Mouse (Mus musculus): ENCODE data around the gene Chmp1a. TPM values are rescaled to one million over a fixed set of nuclear protein-coding genes. Genes with fewer than 3 reads are reported as not detected.
"Not testable (repeated sequence)": the region's sequence is repeated elsewhere in the genome, so short reads cannot be mapped to it uniquely, and the experiment has no call there.

The Chmp1a gene
- total RNA-seq, 2 experiments from 2014 or later: 98.8 to 117 TPM

DNA sequence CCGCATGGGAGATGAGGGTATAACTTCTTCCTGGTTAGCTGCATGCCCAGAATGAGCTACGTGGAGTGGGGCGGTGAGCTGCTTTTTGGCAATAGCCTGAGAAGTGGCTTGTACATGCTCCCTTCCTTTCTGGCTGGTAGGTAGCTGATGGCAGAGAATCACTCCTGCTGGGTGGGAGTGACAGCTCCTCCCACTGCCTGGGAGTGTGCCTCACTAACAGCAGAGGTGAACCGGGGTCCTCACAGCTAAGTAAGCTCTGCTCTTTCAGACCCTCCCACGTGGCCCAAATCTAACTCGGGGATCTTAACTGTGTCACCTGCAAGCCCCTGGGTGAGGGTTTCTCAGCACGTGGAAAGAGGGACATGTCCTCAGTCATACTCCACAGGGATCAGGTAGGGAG lies 20.0 kb upstream of the Chmp1a start:
- DNase-seq (ENCODE audit: low spot score in 2 of 2): peak in 1 of 2 experiments; percentile 41

DNA sequence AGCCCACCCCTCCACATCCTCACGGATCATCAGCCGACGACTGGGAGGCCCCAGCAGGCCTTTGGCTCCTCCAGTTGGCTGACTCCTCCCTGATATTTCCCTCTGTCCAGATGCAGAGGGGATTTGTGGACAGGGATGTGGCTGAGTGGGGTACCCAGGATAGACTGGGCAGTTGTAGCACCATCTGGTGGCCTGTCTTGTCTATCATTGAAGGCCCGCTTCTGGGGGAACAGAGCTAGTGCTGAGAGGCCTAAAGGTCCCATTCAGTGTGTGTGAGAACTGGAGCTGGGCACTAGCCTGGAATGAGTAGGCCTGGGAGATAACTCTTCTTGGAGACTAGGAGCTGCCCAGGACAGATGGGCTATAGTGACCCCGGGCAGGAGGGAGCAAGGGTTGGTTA lies 19.2 kb upstream of the Chmp1a start:
- DNase-seq (ENCODE audit: low spot score in 2 of 2): peak in 1 of 2 experiments; percentile 54

- DNase-seq (ENCODE audit: low spot score in 2 of 2): not testable (repeated sequence)
Measured at GRCm38 (mm10) chr8:123230326-123230725, 17.8 kb upstream of the Chmp1a start.

- DNase-seq (ENCODE audit: low spot score in 2 of 2): no peak
Measured at GRCm38 (mm10) chr8:123228416-123228815, 15.9 kb upstream of the Chmp1a start.

GRCm38 (mm10) chr8:123224278-123225266 lies 12.0 kb upstream of the Chmp1a start, which contains the start of gene Cdk10:
Gene Cdk10 (plus strand): TSS chr8:123224842.
- DNase-seq (ENCODE audit: low spot score in 2 of 2): peak; percentile 92 to 95

GRCm38 (mm10) chr8:123220917-123221316 lies 8.4 kb upstream of the Chmp1a start:
- no peak for DNase-seq (ENCODE audit: low spot score in 2 of 2)

GRCm38 (mm10) chr8:123215430-123215829 lies 2.9 kb upstream of the Chmp1a start:
- DNase-seq (ENCODE audit: low spot score in 2 of 2): no peak

DNA sequence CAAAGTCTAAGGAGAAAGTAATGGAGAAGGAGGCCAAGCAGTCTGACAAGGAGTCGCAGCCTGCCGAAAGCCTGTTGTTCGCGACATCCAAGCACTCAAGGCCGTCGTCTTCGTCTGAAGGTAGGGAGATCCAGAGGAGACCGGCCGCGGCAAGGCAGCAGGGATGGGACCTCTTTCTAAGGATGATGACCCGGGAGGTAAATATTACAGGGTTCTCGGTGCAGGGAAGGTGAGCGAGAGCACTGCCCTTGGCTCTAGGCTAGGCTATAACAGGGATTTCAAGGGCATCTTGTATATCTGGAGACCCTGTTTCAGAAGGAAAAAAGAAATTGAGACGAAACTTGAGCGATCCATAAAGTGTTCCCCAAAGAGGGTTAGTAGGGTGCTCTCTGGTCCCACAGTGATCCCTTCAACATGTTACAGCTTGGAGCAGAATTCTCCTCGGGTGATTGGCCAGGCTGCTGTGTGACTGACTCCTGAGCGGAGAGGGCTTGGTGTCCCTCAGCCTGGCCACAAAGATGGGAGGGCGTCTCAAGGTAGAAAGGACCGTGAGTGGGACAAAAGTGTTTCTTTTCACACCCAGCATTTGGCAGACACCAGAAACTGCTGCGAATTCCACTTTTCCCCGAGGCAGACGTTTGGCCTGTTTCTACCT lies 682 bp upstream of the Chmp1a start:
- DNase-seq (ENCODE audit: low spot score in 2 of 2): no peak

DNA sequence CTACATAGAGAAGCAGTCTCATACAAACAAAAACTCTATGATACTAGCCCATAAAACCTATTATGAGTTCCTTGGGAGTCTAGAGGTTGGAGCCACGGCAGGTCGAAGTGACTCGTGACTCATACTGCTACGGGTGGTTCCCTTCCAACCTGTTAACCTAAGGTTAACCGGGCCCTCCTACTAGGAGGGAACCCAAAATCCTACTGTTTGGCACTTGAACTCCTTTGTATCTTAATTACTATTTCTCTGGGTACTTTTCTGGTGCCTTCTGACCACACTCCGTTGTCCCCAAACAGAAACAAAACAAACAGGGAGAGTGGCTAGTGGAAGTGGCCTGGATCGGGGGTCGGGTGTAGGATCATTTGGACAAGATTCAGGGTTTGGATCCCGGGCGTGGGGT lies 687 bp downstream of the Chmp1a start:
- no peak for DNase-seq (ENCODE audit: low spot score in 2 of 2)

DNA sequence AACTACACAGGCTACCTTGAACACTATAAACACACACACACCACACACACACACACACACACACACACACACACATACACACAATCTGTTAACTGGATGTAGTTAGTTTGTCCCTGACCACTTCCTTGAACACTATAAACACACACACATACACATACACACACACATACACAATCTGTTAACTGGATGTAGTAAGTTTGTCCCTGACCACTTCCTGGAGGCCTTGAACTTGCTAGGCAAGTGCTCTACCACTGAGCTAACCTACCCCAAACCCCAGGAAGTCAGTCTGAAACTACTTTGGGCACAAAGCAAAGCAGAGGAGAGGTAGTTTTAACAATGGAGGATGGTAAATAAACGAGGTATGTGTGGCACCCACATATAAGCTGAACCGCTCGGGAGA lies 9.0 kb downstream of the Chmp1a start:
- no peak for DNase-seq (ENCODE audit: low spot score in 2 of 2)

DNA sequence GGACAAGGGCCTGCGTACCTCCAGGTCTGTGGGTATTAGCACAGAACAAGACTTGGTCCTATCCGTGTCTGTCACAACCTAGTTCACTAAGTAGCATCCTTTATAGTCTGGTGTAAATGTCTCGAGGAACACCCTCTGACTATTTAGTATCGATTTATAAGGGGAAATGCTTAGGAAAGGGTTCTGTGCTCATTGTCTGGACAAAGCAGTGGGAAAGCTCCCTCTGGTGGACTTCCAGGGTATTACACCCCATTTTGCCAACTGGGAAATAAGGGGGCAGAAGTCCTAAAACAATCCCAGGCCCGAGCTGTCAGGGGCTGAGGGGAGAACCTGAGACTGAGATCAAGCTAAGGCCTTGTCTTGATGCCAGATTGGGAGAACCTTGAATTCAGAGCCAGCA lies 10.3 kb downstream of the Chmp1a start:
- peak; percentile 71 to 86 for DNase-seq (ENCODE audit: low spot score in 2 of 2)

GRCm38 (mm10) chr8:123199864-123200263 lies 12.7 kb downstream of the Chmp1a start:
- no peak for DNase-seq (ENCODE audit: low spot score in 2 of 2)

DNA sequence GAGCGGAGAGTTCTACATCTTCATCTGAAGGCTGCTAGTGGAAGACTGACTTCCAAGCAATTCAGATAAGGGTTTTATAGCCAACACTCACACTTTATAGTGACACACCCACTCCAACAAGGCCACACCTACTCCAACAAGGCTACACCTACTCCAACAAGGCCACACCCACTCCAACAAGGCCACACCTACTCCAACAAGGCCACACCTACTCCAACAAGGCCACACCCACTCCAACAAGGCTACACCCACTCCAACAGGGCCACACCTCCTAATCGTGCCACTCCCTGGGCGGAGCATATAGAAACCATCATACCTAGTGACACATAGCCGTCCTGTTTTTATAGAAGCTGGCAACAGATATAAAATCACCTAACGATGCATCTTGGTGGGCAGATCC lies 15.5 kb downstream of the Chmp1a start:
- DNase-seq (ENCODE audit: low spot score in 2 of 2): not testable (repeated sequence)

DNA sequence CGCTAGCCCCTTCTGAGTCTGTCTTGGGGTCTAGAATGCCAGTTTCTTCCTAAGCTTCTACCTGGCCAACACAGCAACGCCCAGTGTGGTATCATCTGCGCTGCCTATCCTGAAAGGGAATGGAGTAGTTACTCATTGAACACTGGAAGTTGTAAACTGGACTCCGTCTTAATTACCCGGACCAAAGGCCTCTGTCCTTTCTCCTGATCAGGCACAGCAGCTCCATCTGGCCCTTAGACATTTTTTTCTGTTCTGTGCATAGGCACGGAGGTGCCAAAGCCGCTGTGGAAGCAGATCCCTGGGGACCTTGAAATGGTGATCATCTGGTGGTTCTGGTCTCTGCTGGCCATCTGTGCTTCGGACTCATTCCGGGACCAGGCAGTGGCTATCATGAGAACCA lies 18.8 kb downstream of the Chmp1a start:
- DNase-seq (ENCODE audit: low spot score in 2 of 2): no peak

- no peak for DNase-seq (ENCODE audit: low spot score in 2 of 2)
Measured at GRCm38 (mm10) chr8:123191908-123192307, 20.7 kb downstream of the Chmp1a start.

DNA sequence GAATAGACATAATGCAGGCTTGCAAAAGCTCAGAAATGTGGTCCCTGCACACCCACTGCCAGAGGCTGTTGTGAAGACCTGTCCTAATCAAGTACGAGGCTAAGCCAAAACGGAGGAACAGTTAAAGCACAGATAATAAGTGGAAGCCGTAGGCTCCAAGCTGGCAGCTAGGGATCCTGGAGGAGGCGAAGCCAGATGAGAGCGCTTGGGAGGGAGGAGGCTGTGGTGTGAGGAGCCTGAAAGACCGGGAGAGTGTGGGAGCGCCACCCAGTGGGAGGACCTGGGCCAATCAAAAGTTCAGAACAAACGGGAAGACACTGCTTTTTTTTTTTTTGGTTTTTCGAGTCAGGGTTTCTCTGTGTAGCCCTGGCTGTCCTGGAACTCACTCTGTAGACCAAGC lies 21.9 kb downstream of the Chmp1a start:
- DNase-seq (ENCODE audit: low spot score in 2 of 2): peak; percentile 77 to 87

DNA sequence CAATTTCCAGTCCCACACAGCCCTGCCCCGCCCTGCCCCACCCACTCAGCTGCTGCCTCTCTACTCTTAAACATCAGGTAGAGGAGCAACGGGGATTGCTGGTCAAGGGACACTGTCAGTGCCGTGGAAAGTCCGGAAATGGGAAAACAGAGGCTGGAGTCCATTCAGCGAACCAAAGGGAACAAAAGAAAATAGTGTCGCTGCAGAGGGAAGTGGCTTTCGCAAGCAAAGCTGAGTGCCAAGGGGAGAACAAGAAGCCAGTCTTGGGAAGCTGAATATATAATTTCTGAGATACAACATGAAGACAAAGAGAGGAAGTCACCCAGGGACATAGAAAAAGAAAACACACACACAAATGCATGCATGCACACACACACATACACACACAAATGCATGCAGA lies 23.7 kb downstream of the Chmp1a start:
- DNase-seq (ENCODE audit: low spot score in 2 of 2): no peak

- no peak for DNase-seq (ENCODE audit: low spot score in 2 of 2)
Measured at GRCm38 (mm10) chr8:123188006-123188405, 24.6 kb downstream of the Chmp1a start.

- no peak for DNase-seq (ENCODE audit: low spot score in 2 of 2)
Measured at GRCm38 (mm10) chr8:123185566-123186409, 26.8 kb downstream of the Chmp1a start, which contains the start of gene Dpep1. Gene Dpep1 (plus strand): TSS chr8:123186242.

GRCm38 (mm10) chr8:123181391-123181790 lies 31.2 kb downstream of the Chmp1a start:
- no peak for DNase-seq (ENCODE audit: low spot score in 2 of 2)

GRCm38 (mm10) chr8:123157888-123158465 lies 54.6 kb downstream of the Chmp1a start, which contains the start of gene Sult5a1:
Gene Sult5a1 (minus strand): TSS chr8:123158315.
- DNase-seq (ENCODE audit: low spot score in 2 of 2): no peak
